Mouse (Mus musculus) monocyte, adult 5-6 weeks (primary cell): ENCODE data around the gene Fkbp15. TPM values are rescaled to one million over a fixed set of nuclear protein-coding genes. Genes with fewer than 3 reads are reported as not detected.

Experiments used
- ATAC-seq: fragments of 153-309, 156-312 bp; replicated peaks from 2 replicates; pipeline ENCODE4 v1.8.0; 2017; ENCODE audit warnings: mild to moderate bottlenecking; ENCODE audit not compliant: low TSS enrichment, insufficient number of reproducible peaks, severe bottlenecking, poor library complexity, low FRiP score
- total RNA-seq: library from RNA; stranded (forward); fragments of 200-1000, 200-491, 200-594 nt; gene quantifications from 3 replicates; pipeline ENCODE4 v1.2.3, GENCODE M21; 2017

Gene Fkbp15
- 94.1 to 128 TPM (median 123 TPM) in 3 replicates for total RNA-seq

DNA sequence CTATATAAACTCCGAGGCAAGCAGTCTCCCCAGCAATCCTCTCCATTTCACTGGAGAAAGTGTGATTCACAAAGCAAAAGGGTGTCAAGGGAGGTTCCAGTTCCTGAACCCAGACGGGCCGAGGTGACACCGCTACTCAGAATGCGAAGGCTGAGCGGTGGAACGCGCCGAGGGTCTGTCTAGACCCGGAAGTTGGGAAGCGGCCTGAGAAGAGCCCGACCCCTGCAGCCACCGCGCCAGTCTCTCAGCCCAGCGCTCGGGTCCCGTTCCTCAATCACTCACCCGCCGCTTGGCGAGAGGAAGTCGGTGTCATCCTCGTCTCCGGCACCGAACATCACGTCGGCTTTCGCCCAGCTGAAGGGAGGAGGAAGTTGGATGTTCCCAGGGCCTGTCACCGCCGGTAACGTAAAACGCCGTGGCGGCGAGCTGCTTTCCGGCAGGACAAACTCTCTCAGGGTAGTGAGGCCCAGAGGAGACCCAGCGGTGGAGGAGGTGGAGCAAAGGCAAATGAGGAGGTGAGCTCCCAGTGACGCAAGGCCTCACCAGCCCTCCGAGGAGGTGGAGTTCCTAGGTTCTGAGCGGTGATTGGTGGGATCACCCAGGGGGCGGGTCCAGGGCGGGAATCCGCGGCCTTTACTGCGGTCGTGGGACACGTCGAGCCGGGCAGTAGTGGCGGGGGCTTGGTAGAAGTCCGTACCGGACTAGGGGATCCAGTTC is at the start of gene Fkbp15, which contains the start of gene Slc31a1:
Fkbp15 (minus strand) TSS at position 461 of the 717 bp plus-strand sequence.
Slc31a1 (plus strand) TSS at position 640 of the 717 bp plus-strand sequence.
- peak; percentile 99 for ATAC-seq

DNA sequence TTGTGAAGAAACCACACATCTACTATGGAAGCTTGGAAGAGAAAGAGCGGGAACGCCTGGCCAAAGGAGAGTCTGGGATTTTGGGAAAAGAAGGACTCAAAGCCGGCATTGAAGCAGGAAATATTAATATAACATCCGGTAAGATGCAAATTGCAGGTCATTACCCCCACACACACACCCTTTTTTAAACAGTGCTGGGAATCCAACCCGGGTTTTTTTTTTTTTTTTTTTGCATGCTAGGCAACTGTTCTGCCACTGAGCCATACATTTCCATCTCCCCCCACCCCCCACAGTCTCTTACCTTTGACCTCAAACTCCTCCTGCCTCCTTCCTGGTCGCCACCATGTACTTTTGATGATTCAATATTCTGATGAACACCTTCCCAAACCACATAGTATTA is 49.3 kb upstream of the Fkbp15 start:
- ATAC-seq = no peak

DNA sequence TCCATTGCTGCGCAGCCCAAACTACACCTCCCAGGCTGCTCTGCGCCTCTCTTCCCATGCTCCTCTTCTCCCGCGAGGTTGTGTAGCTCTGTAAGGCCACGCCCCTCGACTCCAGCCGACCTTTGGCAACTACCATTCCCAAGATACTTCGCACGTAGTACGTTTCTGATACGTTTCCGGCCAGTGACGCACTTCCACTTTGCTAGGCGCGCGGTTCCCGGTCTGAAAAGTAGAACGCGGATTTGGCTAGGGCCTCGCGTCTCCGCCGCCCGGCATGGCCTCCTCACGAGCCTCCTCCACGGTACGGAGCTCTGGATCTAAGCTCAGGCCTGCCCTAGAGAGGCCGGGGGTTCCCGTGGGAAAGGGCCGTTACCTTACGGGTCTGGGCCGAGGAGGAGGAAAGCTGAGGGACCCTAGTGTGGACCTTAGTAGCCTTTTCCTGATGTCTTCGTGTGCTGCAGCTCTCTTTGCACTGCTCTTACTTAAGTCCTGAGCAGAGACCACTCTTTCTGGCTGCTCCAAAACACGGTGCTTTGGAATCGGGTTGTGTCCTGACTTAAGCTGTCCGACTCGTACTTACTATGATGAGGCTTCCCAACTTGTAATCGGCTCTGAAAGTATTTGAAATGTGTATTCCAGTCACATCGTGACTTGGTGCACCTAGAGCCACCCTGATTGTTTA is 48.4 kb upstream of the Fkbp15 start, which contains the start of the genes Cdc26 and Prpf4:
Cdc26 (minus strand) TSS at position 42 of the 682 bp plus-strand sequence.
Prpf4 (plus strand) TSS at position 197 of the 682 bp plus-strand sequence.
- ATAC-seq = peak; percentile 99

DNA sequence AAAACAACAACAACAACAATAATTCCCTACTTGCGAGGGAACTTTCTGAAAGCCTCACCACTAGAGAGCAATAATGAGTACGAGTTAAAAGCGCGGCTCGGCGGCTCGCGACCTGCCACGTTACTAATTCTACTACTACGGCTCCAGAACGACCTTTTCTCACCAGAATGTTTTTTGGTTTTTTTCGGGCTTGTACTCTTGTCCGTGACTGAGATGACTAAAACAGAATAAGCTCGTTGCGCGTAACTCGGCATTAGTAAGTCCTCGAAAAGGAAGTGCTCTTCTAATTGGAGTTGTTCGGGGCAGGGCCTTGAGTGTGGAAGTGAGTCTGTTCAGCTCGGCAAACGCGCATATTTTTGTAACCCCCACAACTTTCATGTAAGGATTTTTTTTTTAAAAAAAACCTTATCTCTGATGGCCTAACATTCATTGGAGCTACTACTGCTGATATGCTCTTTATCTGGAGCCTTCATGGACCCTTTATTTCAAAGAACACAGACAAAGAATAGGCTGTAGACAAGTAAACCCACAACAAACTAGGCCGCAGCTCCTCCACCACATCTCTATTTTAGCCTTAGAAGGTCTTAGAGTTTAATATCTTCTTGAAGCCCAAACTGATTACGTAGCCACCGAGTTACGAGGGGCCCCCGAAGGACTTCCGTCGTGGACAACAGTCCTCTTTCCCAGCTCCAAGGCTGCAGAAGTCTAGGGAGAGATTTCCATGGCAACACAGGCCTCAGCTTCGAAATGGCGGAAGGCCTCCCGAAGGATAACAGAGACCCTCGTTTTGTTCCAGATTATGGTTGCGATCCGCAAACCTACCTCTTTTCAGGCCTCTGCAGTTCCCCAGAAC is 47.6 kb upstream of the Fkbp15 start:
- ATAC-seq = no peak; the same call in 1 of the 2 replicates

DNA sequence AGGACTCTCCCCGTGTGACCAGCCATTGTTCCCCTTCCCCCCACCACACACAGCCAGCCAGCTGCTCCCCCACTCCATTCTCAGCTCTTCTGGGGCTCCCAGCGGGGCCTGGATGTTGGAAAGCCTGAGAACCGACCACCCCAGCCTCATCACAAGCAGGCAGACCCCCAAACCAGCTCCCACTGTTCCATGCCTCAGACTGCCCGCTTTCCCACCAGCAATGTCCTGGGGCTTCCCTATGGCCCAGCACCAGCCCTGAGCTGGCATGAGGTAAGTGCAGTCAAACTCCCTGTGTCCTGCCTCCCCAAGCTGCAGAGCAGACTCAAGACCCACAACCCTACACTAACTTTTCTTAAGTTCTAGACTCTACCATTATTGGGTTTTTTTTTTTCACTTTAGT is 45.8 kb upstream of the Fkbp15 start:
- ATAC-seq = no peak

DNA sequence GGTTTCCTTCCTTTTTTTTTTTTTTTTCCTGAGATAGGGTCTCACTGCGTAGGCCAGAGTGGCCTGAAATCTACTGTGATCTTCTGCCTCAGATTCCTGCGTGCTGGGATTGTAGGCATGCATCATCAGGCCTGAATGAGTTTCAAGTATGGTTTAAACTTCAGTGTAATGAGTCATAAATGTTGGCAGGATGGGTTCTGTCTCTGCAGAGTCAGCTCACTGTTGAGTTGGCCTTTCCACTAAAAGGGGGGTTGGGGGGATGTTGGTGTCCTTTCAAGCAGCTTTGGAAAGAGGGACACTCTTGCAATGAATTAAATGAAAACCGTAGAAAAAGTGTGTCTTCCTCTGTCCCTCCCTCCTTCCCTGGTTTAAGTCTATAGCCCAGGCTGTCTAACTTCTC is 38.6 kb upstream of the Fkbp15 start:
- no peak for ATAC-seq

DNA sequence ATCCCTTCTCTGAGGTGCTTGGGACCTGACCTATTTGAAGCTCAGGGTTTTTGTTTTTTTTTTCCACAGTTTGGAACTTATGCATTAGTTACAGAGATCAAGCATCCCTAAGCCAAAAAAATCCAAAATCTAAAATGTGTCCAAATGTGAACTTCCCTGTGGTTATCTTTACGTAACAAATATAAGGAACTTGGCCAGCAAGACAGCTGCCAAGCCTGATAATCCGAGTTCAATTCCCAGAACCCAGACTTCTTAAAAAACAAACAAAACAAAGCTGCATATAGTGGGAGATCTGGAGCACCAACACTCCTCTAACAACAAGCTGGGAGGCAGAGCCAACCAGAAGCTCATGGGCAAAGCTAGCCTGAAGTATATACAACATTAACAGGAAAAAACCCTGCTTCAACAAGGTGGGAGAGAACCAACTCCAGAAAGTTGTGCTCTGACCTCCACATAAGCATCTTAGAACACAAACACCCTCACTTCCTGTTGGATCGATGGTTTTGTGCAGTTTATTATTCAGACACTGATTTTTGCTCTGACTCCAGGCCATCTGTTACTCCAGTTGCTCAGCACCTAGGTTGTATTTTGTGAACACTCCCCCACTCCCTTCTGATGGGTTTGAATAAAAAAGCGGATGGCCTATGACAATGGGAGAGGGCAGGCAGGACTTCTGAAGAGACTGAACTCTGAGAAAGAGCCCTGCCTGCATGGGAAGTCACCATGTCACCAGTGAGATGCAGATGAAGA is 37.4 kb upstream of the Fkbp15 start:
- ATAC-seq = no peak

DNA sequence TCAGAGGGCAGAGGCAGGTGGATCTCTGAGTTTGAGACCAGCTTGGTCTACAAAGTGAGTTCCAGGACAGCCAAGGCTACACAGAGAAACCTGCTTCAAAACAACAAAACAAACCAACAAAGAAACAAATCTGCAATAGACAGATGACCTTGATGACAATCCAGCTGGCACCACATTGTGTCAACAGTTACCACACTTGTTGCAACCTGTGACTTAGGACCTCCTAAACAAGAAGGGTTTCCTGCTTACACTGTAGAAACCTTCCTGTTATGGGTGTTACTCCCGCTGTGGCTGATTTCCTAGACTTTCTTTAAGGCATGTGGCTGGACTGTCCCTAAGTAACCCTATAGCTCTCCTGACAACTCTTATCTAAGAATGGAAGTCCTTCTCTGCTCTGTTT is 35.5 kb upstream of the Fkbp15 start:
- ATAC-seq = no peak

DNA sequence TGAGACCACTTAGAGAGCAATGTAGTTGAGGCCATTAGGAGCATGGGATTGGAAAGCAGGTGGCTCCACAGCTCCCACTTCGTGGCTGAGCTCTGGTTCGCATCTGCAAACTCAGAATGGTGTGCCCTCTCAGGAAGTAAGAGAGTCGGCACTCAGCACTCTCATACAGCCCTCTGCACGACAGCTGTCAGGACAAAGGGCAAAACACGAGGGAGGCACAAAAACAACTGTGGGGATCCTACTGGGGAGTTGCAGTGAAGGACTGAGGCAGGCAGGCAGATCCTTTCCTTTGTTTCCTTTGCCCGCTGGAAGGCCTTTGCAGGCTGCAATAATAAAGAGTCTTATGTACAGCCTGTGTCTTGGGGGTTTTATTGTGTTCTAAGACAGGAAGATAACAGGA is 33.1 kb upstream of the Fkbp15 start:
- no peak for ATAC-seq

DNA sequence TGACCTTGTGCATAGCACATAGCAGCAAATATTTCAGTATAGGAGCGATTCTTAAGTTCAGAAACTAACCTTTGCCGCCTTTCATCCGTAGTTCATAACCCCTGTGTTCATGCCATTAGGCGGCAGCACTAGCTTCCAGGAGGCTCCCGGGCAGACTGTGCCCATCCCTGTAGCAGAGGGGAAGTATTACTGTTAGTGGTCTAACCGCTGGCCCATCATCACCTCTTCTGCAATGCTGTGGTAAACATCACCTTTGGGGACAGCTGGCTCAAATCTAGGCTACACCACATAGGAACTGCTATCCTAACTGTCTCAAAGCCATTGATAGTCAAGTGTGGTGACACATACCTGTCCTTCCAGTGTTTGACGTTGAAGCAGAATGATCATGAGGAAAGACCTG is 31.5 kb upstream of the Fkbp15 start:
- ATAC-seq = peak; percentile 56

DNA sequence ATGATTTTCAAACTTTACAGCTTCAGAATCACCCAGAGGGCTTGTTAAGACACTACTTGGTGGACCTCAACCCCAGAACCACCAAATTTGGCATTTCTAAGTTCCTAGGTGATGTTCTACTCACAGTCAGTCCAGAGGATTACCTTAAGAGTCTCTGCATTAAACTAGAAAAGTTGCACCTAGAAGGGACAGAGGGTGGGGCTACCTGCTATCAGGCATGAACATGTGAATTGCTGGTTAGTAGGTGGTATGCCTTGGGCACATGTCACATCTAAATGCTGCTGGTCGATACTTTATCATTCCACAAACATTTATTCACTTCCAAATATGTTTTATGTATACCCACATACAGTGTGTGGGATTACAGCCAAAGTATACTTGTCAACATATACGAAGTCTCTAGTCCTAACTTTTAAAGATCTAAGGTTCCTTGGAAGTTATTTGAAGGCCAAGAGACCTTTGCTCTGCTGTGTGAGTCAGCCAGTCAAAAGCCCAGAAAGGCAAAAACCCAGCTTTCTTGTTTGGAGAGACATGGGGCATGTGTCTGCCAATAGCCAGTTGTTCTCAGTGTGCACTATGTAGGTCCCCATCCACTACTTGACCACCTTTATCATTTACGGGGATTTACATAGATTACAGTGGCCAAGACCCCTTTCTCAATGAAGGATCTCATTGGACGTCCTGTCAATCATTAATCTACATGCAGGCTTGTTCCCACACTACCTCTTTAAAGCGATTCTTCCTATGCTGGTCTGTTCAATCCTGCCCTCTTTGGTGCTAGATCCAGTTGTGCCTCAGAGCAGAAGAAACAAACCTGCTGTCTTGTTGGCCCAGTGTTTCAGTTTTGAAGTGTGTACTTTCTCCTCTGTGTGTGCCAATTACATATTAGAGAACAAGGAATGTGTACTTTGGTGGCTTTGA is 29.5 kb upstream of the Fkbp15 start:
- no peak for ATAC-seq

DNA sequence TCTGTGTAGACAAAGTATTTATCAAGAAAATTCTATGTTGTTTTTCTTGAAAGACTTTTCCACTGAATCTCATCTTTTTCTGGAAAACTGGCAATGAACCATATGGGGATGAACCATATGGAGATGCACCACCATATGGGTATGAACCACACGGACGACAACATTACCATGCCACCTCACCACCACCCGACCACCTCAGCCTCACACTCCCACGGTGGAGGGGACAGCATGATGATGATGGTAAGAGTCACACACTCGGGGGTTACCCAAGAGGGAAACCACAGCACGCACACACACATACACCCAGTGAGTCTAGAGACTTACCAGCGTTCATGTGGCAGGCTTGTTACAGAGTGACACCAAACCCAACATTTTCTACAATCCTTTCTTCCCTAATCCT is 25.1 kb upstream of the Fkbp15 start:
- no peak for ATAC-seq

DNA sequence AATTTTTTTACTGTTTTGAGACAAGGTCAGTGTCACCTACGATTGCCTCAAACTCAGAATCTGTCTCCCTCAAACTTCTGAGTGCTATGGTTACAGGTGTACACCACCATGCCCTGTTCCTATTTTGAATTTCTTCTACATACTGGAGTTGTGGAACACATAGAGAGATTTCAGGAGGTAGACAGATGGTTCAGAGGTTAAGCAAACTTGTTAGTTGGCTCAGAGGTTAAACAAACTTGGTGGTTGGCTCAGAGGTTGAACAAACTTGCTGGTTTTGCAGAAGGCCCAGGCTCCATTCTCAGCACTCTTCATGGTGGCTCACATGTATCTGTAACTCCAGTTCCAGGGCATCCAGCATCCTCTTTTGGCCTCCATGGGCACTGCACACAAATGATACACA is 23.8 kb upstream of the Fkbp15 start:
- ATAC-seq = no peak

DNA sequence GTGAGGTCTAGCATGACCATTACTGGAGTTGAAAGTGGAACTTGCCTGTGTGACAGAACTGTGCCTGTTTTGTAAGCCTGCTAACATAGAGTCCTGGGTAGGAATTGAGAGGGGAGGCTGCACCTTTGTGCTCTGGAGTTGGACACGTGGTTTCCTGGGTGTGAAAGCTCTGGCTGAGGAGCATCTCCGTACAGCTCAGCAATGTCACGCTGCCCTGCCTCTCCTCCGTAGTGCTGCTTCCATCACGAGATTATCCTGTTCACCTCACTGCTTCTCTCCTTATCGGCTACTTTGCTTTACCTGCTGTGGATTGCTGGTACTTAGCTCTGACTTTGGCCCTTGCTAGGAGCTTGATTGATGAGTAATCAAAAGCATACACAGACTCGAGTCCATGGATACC is 23.4 kb upstream of the Fkbp15 start:
- no peak for ATAC-seq

DNA sequence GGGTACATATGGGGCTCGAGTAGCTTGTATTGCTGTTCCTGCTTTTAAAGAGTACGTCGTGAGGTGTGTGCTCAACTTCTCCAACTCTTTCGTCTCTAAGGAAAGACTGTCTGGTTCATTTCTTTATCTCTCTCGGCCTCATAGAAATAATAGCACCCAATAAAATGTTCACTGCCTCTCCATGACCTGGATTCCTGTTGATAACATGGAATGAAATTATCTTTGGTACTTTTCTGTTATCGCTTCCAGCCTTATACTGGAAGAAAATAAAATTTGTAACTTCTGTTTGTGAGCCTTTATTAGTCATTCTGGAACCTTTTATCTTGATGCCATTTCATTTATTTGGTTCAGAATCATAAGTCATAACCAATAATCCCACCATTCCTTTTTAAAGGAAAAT is 22.9 kb upstream of the Fkbp15 start:
- no peak for ATAC-seq

DNA sequence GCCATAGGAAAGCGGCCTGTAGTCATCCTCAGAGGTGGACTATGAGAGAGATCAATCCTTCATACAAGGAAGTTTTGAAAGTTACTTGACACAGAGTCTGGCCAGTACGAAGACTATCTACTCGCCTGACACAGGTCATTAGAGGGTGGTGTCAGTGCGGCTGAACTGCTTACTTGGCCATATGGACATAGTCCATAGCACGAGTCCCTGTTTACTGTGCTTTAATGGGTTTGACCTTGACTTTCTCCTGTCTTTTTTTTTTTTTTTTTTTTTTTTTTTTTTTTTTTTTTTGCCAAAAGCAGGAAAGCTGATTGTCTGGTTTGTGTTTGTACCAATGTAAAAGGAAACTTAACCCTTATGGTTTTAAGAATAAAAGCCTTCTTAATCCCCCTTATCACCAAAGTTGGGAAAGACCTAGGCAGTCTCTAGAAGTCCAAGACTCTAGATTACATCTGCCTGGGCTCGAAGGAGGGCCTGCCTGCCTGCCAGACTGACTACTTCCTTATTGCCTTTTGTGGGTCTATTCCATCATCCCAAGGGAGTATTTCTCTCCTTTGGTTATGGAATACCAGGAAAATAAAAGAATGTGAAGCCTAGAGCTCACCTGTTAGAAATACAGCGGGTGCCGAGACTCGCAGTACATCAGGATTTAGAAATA is 19.5 kb upstream of the Fkbp15 start:
- no peak for ATAC-seq

DNA sequence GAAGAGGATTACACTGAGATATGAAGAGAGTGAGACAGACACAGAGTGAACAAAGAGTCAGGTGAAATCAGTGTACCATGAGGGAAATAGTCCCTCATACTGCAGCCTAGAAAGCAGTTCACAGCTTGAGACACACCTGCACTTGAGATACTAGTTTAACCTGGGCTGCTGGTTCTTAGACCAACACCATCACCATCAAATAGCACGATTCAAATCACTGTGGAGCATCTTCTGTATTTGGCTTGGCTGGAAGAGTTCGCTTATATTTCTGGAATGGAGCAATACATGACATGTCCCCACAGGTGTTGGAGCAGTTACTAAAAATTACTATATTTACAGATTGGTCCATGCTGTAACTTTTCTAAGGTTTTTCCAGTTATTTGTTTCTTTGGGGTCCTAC is 15.8 kb upstream of the Fkbp15 start:
- no peak for ATAC-seq
